Mouse (Mus musculus): ENCODE results near the gene Rgl1.
A peak's percentile ranks its signal among the peaks of the same experiment; 100 is the strongest.

Gene Rgl1

GRCm38 (mm10) chr1:152581127-152581905 is 184.8 kb downstream of the Rgl1 start:
- DNase-seq: no peak

- DNase-seq: peak in 1 of 2 experiments; percentile 79
These were observed 187.2 kb downstream of the Rgl1 start for GRCm38 (mm10) chr1:152578944-152579343.

GRCm38 (mm10) chr1:152578108-152578721 is 187.9 kb downstream of the Rgl1 start:
- no peak for DNase-seq

GRCm38 (mm10) chr1:152576614-152577144 is 189.5 kb downstream of the Rgl1 start:
- peak; percentile 76 to 90 for DNase-seq

GRCm38 (mm10) chr1:152575096-152575495 is 191.1 kb downstream of the Rgl1 start:
- no peak for DNase-seq

- peak; percentile 62 to 88 for DNase-seq
These were observed 192.6 kb downstream of the Rgl1 start for GRCm38 (mm10) chr1:152573470-152574059.

GRCm38 (mm10) chr1:152572755-152573469 is 193.2 kb downstream of the Rgl1 start:
- peak in 1 of 2 experiments; percentile 71 for DNase-seq

GRCm38 (mm10) chr1:152571340-152571739 is 194.8 kb downstream of the Rgl1 start:
- no peak for DNase-seq

- no peak for DNase-seq
These were observed 195.5 kb downstream of the Rgl1 start for GRCm38 (mm10) chr1:152570681-152571080.

- DNase-seq: no peak
These were observed 202.9 kb downstream of the Rgl1 start for GRCm38 (mm10) chr1:152563282-152563681.

GRCm38 (mm10) chr1:152562877-152563276 is 203.3 kb downstream of the Rgl1 start:
- DNase-seq: peak in 1 of 2 experiments; percentile 47

GRCm38 (mm10) chr1:152560477-152560876 is 205.7 kb downstream of the Rgl1 start:
- peak; percentile 81 to 88 for DNase-seq

GRCm38 (mm10) chr1:152556576-152557281 is 209.4 kb downstream of the Rgl1 start:
- peak; percentile 65 to 68 for DNase-seq

GRCm38 (mm10) chr1:152555944-152556573 is 210.1 kb downstream of the Rgl1 start:
- DNase-seq: peak; percentile 58 to 80

- DNase-seq: peak; percentile 24 to 71
These were observed 212.1 kb downstream of the Rgl1 start for GRCm38 (mm10) chr1:152553912-152554547.

- DNase-seq: no peak
These were observed 215.2 kb downstream of the Rgl1 start for GRCm38 (mm10) chr1:152550973-152551372.

GRCm38 (mm10) chr1:152550544-152550943 is 215.6 kb downstream of the Rgl1 start:
- no peak for DNase-seq

GRCm38 (mm10) chr1:152549061-152549738 is 217.0 kb downstream of the Rgl1 start:
- DNase-seq: no peak

- no peak for DNase-seq
These were observed 222.5 kb downstream of the Rgl1 start for GRCm38 (mm10) chr1:152543449-152544159.
